Mouse (Mus musculus) c-Kit-positive CD71-negative TER-119-negative erythroid progenitor cells, embryonic 14.5 days (primary cell): ENCODE data around the gene Tmem183a.
A peak's percentile ranks its signal among the peaks of the same experiment; 100 is the strongest.

ENCODE experiments used
- DNase-seq: peaks from one replicate; pipeline ENCODE4 v3.0.0-alpha.2; 2013; ENCODE audit warnings: low read depth

Gene Tmem183a

GRCm38 (mm10) chr1:134318261-134318660, 43.5 kb downstream of the Tmem183a start:
- no peak for DNase-seq

- DNase-seq: no peak
Measured at GRCm38 (mm10) chr1:134316361-134316760, 45.4 kb downstream of the Tmem183a start.

- no peak for DNase-seq
Measured at GRCm38 (mm10) chr1:134315181-134315580, 46.6 kb downstream of the Tmem183a start.

GRCm38 (mm10) chr1:134311760-134312159, 50.0 kb downstream of the Tmem183a start:
- no peak for DNase-seq

GRCm38 (mm10) chr1:134310729-134311128, 51.0 kb downstream of the Tmem183a start:
- DNase-seq: no peak

GRCm38 (mm10) chr1:134310291-134310690, 51.5 kb downstream of the Tmem183a start:
- no peak for DNase-seq

GRCm38 (mm10) chr1:134307409-134307808, 54.4 kb downstream of the Tmem183a start:
- DNase-seq: no peak

- DNase-seq: no peak
Measured at GRCm38 (mm10) chr1:134304940-134305339, 56.8 kb downstream of the Tmem183a start.

GRCm38 (mm10) chr1:134302568-134303238, 59.1 kb downstream of the Tmem183a start:
- DNase-seq: peak; percentile 48

- DNase-seq: no peak
Measured at GRCm38 (mm10) chr1:134298636-134299411, 63.0 kb downstream of the Tmem183a start.

- DNase-seq: no peak
Measured at GRCm38 (mm10) chr1:134297265-134297664, 64.5 kb downstream of the Tmem183a start.
